Mouse (Mus musculus) lung, embryonic 16.5 days (tissue): ENCODE data around the gene Herc1. TPM values are rescaled to one million over a fixed set of nuclear protein-coding genes. Genes with fewer than 3 reads are reported as not detected.

ENCODE experiments used
- ATAC-seq: fragments of 200-750 bp; cut with Nextera tagmentation; 2 replicates; pipeline ENCODE4 v1.8.0; 2017; ENCODE audit warnings: low read depth, mild to moderate bottlenecking, moderate library complexity
- H3K27ac ChIP-seq: fragments of 300-500 bp; sonication (generic); 2 replicates; pipeline ENCODE4 v1.5.1; 2014; ENCODE audit warnings: mild to moderate bottlenecking, control low read depth, low read length
- H3K27me3 ChIP-seq: fragments of 300-500 bp; sonication (generic); 2 replicates; pipeline ENCODE4 v1.6.1; 2014; ENCODE audit warnings: low read depth, low read length, mixed read lengths; ENCODE audit not compliant: control insufficient read depth, insufficient read depth
- H3K36me3 ChIP-seq: fragments of 300-500 bp; sonication (generic); 2 replicates; pipeline ENCODE4 v1.6.1; 2014; ENCODE audit warnings: low read length; ENCODE audit not compliant: control insufficient read depth, insufficient read depth
- H3K4me1 ChIP-seq: fragments of 300-500 bp; sonication (generic); replicated peaks from 2 replicates; pipeline ENCODE4 v1.6.1; 2014; ENCODE audit warnings: low read length, mixed read lengths; ENCODE audit not compliant: control insufficient read depth, insufficient read depth
- H3K4me2 ChIP-seq: fragments of 300-500 bp; sonication (generic); 2 replicates; pipeline ENCODE4 v1.6.1; 2014; ENCODE audit warnings: low read depth, low read length, control low read depth
- H3K4me3 ChIP-seq: fragments of 300-500 bp; sonication (generic); 2 replicates; pipeline ENCODE4 v1.5.1; 2014; ENCODE audit warnings: mild to moderate bottlenecking, low read length, control low read depth
- H3K9ac ChIP-seq: fragments of 300-500 bp; sonication (generic); 2 replicates; pipeline ENCODE4 v1.6.1; 2014; ENCODE audit warnings: low read length, control low read depth
- H3K9me3 ChIP-seq: fragments of 300-500 bp; sonication (generic); 2 replicates; pipeline ENCODE4 v1.6.1; 2016; ENCODE audit warnings: low read length; ENCODE audit not compliant: control insufficient read depth
- WGBS: fragments of 180-500 bp; shearing (Covaris S2); extraction: QIAGEN DNeasy Blood & Tissue Kit; methylation state at CpG from one replicate; pipeline ENCODE4 v1.1.7; 2014; 5-methylcytosine and 5-hydroxymethylcytosine counted together
- polyA plus RNA-seq: library from polyadenylated mRNA; unstranded; fragments of >200 nt; fragmentation: Nextera tagmentation; extraction: Ambion mirVana; gene quantifications from 2 replicates; pipeline ENCODE4 v1.2.1, GENCODE M21; 2015

Gene Herc1
- 18.7 and 18.8 TPM in 2 replicates for polyA plus RNA-seq

GRCm38 (mm10) chr9:66349860-66350787 lies at the start of gene Herc1:
Herc1 (plus strand) TSS chr9:66350450.
- H3K27me3 ChIP-seq = no peaks in the 10 kb centered on the region
- peak within 1 kb of the TSS; percentile 90 for H3K9ac ChIP-seq
- WGBS = under 1% methylated on average over 82 of the region's 85 CpGs
- peak within 1 kb of the TSS; percentile 96 for H3K4me2 ChIP-seq
- peaks cover 9% of the 10 kb centered on the region for H3K4me1 ChIP-seq
- H3K9me3 ChIP-seq = no peaks in the 10 kb centered on the region
- H3K4me3 ChIP-seq = peak within 1 kb of the TSS; percentile 80
- ATAC-seq = peak; percentile 94
- H3K36me3 ChIP-seq = no peaks in the 10 kb centered on the region
- H3K27ac ChIP-seq = peak within 1 kb of the TSS; percentile 90

- no peak overlapping the region; the same call in 1 of the 2 replicates for H3K4me2 ChIP-seq
- no peak overlapping the region for H3K4me3 ChIP-seq
- no peak for ATAC-seq
- WGBS = 84% methylated on average over 3 of the region's 3 CpGs
- H3K27ac ChIP-seq = no peak overlapping the region
- no peaks in the 10 kb centered on the region for H3K36me3 ChIP-seq
- no peak overlapping the region for H3K9ac ChIP-seq
- H3K27me3 ChIP-seq = no peaks in the 10 kb centered on the region
- H3K4me1 ChIP-seq = 0 out of 2 replicates have a peak, but pooled peaks cover 2% of the 10 kb centered on the region
- H3K9me3 ChIP-seq = no peaks in the 10 kb centered on the region
These were observed 45.7 kb upstream of the Herc1 start for GRCm38 (mm10) chr9:66304320-66305090.

GRCm38 (mm10) chr9:66305121-66306112 lies 44.8 kb upstream of the Herc1 start:
- Histone ChIP-seq H3K27me3 (no peaks in the 10 kb centered on the region), H3K9me3 (no peaks in the 10 kb centered on the region), H3K4me3 (peak overlapping the region; percentile 41), H3K9ac (0 out of 2 replicates have a peak overlapping the region, but pooled peaks have one; percentile 13), H3K4me1 (0 out of 2 replicates have a peak, but pooled peaks cover 2% of the 10 kb centered on the region), H3K36me3 (no peaks in the 10 kb centered on the region), H3K27ac (no peak overlapping the region), H3K4me2 (peak overlapping the region; percentile 42)
- no peak for ATAC-seq
- WGBS = 44% methylated on average over 25 of the region's 25 CpGs

- Histone ChIP-seq H3K27ac (no peak overlapping the region), H3K36me3 (no peaks in the 10 kb centered on the region), H3K4me3 (no peak overlapping the region), H3K9ac (no peak overlapping the region), H3K27me3 (no peaks in the 10 kb centered on the region), H3K4me1 (0 out of 2 replicates have a peak, but pooled peaks cover 2% of the 10 kb centered on the region), H3K9me3 (no peaks in the 10 kb centered on the region), H3K4me2 (no peak overlapping the region)
- no peak for ATAC-seq
- WGBS = 68% methylated on average over 3 of the region's 3 CpGs
These were observed 43.8 kb upstream of the Herc1 start for GRCm38 (mm10) chr9:66306414-66306813.

- peak; percentile 64; the same call in 1 of the 2 replicates for ATAC-seq
- H3K36me3 ChIP-seq = no peaks in the 10 kb centered on the region
- H3K9ac ChIP-seq = no peak overlapping the region
- H3K27me3 ChIP-seq = no peaks in the 10 kb centered on the region
- H3K27ac ChIP-seq = no peak overlapping the region
- WGBS = 16% methylated on average over 2 of the region's 2 CpGs
- H3K4me3 ChIP-seq = no peak overlapping the region
- H3K4me1 ChIP-seq = 0 out of 2 replicates have a peak, but pooled peaks cover 2% of the 10 kb centered on the region
- no peaks in the 10 kb centered on the region for H3K9me3 ChIP-seq
- H3K4me2 ChIP-seq = no peak overlapping the region
These were observed 42.9 kb upstream of the Herc1 start for GRCm38 (mm10) chr9:66307341-66307740.

GRCm38 (mm10) chr9:66308741-66309140 lies 41.5 kb upstream of the Herc1 start:
- no peak overlapping the region for H3K4me3 ChIP-seq
- ATAC-seq = no peak
- 0 out of 2 replicates have a peak, but pooled peaks cover 2% of the 10 kb centered on the region for H3K4me1 ChIP-seq
- WGBS = 59% methylated on average over 4 of the region's 4 CpGs
- no peaks in the 10 kb centered on the region for H3K36me3 ChIP-seq
- H3K4me2 ChIP-seq = no peak overlapping the region
- no peaks in the 10 kb centered on the region for H3K27me3 ChIP-seq
- H3K9me3 ChIP-seq = no peaks in the 10 kb centered on the region
- H3K27ac ChIP-seq = no peak overlapping the region
- H3K9ac ChIP-seq = no peak overlapping the region

- Histone ChIP-seq H3K4me3 (no peak overlapping the region), H3K36me3 (no peaks in the 10 kb centered on the region), H3K9me3 (no peaks in the 10 kb centered on the region), H3K27me3 (no peaks in the 10 kb centered on the region), H3K27ac (no peak overlapping the region), H3K9ac (no peak overlapping the region), H3K4me1 (no peaks in the 10 kb centered on the region), H3K4me2 (no peak overlapping the region)
- no peak for ATAC-seq
- WGBS = 37% methylated on average over 3 of the region's 3 CpGs
These were observed 38.8 kb upstream of the Herc1 start for GRCm38 (mm10) chr9:66311458-66311857.

- Histone ChIP-seq H3K9ac (no peak overlapping the region), H3K4me1 (no peaks in the 10 kb centered on the region), H3K27me3 (no peaks in the 10 kb centered on the region), H3K4me3 (no peak overlapping the region), H3K36me3 (no peaks in the 10 kb centered on the region), H3K9me3 (no peaks in the 10 kb centered on the region), H3K27ac (no peak overlapping the region), H3K4me2 (no peak overlapping the region)
- ATAC-seq = no peak
- WGBS = 67% methylated on average over 2 of the region's 2 CpGs
These were observed 33.6 kb upstream of the Herc1 start for GRCm38 (mm10) chr9:66316603-66317002.
